Mouse (Mus musculus) ES-E14 (cell line): ENCODE measurements at regions not wholly inside any gene's neighbourhood (a gene's known extent, or its start where the extent isn't known, plus 50 kb on each side); places are given as distances from the start of the nearest gene placed in this dataset.

Experiments
- CHD2 ChIP-seq: IDR thresholded peaks from 2 replicates; pipeline ENCODE4 v1.6.1; 2014; ENCODE audit warnings: mild to moderate bottlenecking, low read depth, low read length, inconsistent platforms
- HCFC1 ChIP-seq: IDR thresholded peaks from 2 replicates; pipeline ENCODE4 v1.6.1; 2012; ENCODE audit warnings: low read length, inconsistent platforms, borderline replicate concordance; ENCODE audit not compliant: insufficient read depth
- ZNF384 ChIP-seq: IDR thresholded peaks from 2 replicates; pipeline ENCODE4 v1.6.1; 2012; ENCODE audit warnings: low read depth, low read length, inconsistent platforms

DNA sequence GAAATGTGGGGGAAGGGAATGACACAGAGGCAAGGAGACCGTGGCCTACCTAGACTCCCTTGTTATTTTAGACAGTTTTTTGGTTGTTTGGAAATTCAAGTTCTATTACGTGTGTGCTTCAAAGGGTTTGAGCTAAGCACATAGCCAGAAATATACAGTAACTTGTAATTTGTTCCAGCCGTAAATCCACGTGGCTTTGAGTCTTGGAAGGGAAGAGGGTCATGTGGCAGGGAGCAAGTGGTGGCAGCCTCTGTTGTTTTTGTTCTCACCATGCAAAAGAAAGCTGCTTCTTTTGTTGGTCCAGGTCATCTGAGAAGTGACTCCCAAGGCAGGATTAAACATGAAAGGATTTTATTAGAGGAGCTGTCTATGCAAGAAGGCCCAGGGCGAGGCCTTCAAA, 153.1 kb downstream of the Snx13 start:
- TF ChIP-seq CHD2 = no peak
- no peak for TF ChIP-seq HCFC1
- no peak for TF ChIP-seq ZNF384
